Mouse (Mus musculus): ENCODE measurements at regions not wholly inside any gene's neighbourhood (a gene's known extent, or its start where the extent isn't known, plus 50 kb on each side); places are given as distances from the start of the nearest gene placed in this dataset.

DNA sequence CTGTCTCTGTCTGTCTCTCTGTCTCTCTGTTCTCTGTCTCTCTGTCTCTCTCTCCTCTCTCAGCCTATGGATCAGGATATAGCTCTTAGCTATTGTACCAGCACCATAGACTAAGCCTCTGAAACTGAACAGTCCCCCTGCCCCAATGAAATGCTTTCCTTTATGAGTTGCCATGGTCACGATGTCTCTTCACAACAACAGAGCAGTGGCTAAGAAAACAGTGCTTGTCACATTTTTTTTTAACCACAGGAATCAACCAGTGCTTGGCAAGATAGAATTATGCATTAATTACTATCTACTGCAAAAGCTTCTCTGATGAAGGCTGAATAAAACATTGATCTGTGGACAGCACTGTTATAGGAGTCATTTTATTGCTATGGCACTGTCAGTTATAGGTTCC lies 114.6 kb upstream of the Slco6d1 start:
- TF ChIP-seq CTCF (IDR thresholded peaks at IDR 0.05; ENCODE audit: borderline replicate concordance, insufficient read depth, low read length) (no peak), POLR2A (IDR thresholded peaks at IDR 0.05; ENCODE audit: low read depth, low read length) (no peak)
- H3K4me3 ChIP-seq (ENCODE audit: insufficient read depth, low read length), result no peak overlapping the region
- H3K4me1 ChIP-seq (ENCODE audit: control insufficient read depth, insufficient read depth, low read length), result no peaks in the 10 kb centered on the region
- H3K27ac ChIP-seq (ENCODE audit: insufficient read depth, low read length), result no peak overlapping the region

DNA sequence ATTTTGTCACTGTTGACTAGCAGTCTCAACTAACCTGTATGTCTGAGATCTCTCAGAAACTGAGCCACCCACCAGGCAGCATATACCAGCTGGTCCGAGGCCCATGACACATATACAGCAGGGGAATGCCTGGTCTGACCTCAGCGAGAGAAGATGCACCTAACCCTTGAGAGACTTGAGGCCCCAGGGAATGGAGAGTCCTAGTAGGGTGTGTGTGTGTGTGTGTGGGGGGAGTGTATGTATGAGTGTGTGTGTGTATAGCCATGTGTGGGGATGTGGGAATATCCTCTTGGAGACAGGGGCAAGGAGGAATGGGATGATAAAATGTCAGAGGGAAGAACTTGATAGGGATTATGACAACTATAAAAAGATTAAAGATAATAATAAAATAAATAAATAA lies 113.4 kb upstream of the Slco6d1 start:
- Histone ChIP-seq H3K4me1 (ENCODE audit: control insufficient read depth, insufficient read depth, low read length) (no peaks in the 10 kb centered on the region), H3K4me3 (ENCODE audit: insufficient read depth, low read length) (no peak overlapping the region), H3K27ac (ENCODE audit: insufficient read depth, low read length) (no peak overlapping the region)
- TF ChIP-seq CTCF (IDR thresholded peaks at IDR 0.05; ENCODE audit: borderline replicate concordance, insufficient read depth, low read length) (no peak), POLR2A (IDR thresholded peaks at IDR 0.05; ENCODE audit: low read depth, low read length) (no peak)

DNA sequence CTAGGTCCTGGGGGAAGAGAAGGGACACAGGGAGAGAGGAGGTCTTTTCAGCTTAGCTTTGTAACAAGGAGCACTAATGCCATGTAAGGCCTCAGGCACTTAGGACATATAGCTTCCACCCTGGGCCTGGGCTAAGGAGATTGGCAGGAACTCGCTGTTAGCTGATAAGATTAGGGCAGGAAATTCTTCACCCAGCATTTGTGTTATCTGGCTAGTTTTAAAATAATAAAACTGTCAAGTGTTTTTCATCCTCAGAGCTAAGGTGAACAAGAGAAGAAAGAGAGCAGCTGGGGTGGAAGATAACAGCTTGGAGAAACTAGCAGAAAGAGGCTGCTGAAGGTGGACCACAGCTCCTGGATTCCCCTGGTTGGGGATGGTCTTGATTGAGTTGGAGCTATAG lies 111.0 kb upstream of the Slco6d1 start:
- no peak for TF ChIP-seq POLR2A (IDR thresholded peaks at IDR 0.05; ENCODE audit: low read depth, low read length)
- TF ChIP-seq CTCF (IDR thresholded peaks at IDR 0.05; ENCODE audit: borderline replicate concordance, insufficient read depth, low read length), result no peak
- H3K4me1 ChIP-seq (ENCODE audit: control insufficient read depth, insufficient read depth, low read length), result no peaks in the 10 kb centered on the region
- H3K4me3 ChIP-seq (ENCODE audit: insufficient read depth, low read length), result no peak overlapping the region
- H3K27ac ChIP-seq (ENCODE audit: insufficient read depth, low read length), result no peak overlapping the region

DNA sequence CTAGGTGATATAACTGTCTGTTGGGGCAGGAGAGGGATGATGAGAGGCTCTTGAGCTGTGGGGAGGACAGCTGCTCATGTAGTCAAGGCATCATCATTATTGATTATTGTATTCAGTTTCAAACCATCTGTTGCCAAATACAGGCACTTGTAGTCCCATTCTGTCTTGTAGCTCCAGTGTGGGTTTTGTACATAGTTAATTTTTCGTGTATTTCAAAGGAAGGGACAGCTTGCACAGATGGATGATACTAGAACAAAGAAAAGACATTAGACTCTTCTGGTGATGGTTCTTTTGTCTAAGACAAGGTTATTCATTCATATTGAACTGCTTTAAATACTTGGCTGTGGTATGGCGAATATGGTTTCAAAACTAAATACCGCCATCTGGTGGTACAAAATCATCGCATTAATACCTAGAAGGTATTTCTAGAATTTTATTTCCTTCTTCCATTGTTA lies 70.8 kb upstream of the Slco6d1 start:
- no peak overlapping the region for H3K27ac ChIP-seq (ENCODE audit: insufficient read depth, low read length)
- H3K4me3 ChIP-seq (ENCODE audit: insufficient read depth, low read length), result no peak overlapping the region
- TF ChIP-seq POLR2A (IDR thresholded peaks at IDR 0.05; ENCODE audit: low read depth, low read length) (no peak), CTCF (IDR thresholded peaks at IDR 0.05; ENCODE audit: borderline replicate concordance, insufficient read depth, low read length) (no peak)
- no peaks in the 10 kb centered on the region for H3K4me1 ChIP-seq (ENCODE audit: control insufficient read depth, insufficient read depth, low read length)

DNA sequence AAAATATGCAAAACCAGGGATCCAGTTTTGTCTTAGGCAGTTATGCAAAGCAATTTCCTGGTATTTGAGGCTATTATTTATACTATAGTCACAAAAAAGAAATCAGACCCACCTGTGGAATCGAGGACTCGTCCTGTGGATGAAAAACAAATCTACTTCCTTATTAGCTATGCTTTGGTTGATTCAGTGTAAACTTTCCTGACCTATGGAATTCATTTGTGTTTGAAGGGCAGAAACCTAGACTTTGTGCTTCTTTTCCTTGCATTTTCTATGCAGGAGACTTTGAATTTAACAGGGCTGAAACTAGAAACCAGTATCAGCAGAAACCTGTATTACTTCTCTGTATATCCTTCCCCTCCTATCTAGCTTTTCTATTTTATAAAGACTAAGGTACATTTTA lies 70.2 kb upstream of the Slco6d1 start:
- no peaks in the 10 kb centered on the region for H3K4me1 ChIP-seq (ENCODE audit: control insufficient read depth, insufficient read depth, low read length)
- H3K27ac ChIP-seq (ENCODE audit: insufficient read depth, low read length), result no peak overlapping the region
- TF ChIP-seq POLR2A (IDR thresholded peaks at IDR 0.05; ENCODE audit: low read depth, low read length), result no peak
- no peak for TF ChIP-seq CTCF (IDR thresholded peaks at IDR 0.05; ENCODE audit: borderline replicate concordance, insufficient read depth, low read length)
- no peak overlapping the region for H3K4me3 ChIP-seq (ENCODE audit: insufficient read depth, low read length)

DNA sequence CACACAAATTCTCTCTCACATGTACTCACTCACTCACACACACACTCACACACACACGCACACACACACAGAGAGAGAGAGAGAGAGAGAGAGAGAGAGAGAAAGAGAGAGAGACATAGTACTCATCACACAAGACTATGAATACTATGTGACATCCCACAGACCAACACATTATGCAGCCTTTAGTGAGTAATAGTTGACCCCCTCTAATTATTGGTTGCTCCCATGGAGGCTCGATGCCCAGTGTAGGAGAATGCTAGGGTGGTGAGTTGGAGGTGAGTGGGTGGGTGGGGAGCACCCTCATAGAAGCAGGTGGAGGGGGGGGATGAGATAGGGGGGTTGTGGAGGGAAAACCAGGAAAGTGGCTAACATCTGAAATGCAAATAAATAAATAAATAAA lies 69.4 kb upstream of the Slco6d1 start:
- H3K27ac ChIP-seq (ENCODE audit: insufficient read depth, low read length), result no peak overlapping the region
- H3K4me1 ChIP-seq (ENCODE audit: control insufficient read depth, insufficient read depth, low read length), result no peaks in the 10 kb centered on the region
- no peak overlapping the region for H3K4me3 ChIP-seq (ENCODE audit: insufficient read depth, low read length)
- TF ChIP-seq CTCF (IDR thresholded peaks at IDR 0.05; ENCODE audit: borderline replicate concordance, insufficient read depth, low read length), result no peak
- no peak for TF ChIP-seq POLR2A (IDR thresholded peaks at IDR 0.05; ENCODE audit: low read depth, low read length)

Data from embryonic fibroblast, embryonic 13.5 days (primary cell).